Mouse (Mus musculus) liver, adult 2 months (tissue): ENCODE measurements around the gene Iffo2.

Experiments
- CTCF ChIP-seq: fragments of 200-500 bp; IDR thresholded peaks from 2 replicates; pipeline ENCODE4 v1.5.1; 2011; ENCODE audit warnings: low read depth, low read length, control low read depth
- POLR2A ChIP-seq: fragments of 200-500 bp; IDR thresholded peaks from 2 replicates; pipeline ENCODE4 v1.6.1; 2011; ENCODE audit warnings: low read length, control low read depth; ENCODE audit not compliant: insufficient read depth; ENCODE audit errors: extremely low read depth

DNA sequence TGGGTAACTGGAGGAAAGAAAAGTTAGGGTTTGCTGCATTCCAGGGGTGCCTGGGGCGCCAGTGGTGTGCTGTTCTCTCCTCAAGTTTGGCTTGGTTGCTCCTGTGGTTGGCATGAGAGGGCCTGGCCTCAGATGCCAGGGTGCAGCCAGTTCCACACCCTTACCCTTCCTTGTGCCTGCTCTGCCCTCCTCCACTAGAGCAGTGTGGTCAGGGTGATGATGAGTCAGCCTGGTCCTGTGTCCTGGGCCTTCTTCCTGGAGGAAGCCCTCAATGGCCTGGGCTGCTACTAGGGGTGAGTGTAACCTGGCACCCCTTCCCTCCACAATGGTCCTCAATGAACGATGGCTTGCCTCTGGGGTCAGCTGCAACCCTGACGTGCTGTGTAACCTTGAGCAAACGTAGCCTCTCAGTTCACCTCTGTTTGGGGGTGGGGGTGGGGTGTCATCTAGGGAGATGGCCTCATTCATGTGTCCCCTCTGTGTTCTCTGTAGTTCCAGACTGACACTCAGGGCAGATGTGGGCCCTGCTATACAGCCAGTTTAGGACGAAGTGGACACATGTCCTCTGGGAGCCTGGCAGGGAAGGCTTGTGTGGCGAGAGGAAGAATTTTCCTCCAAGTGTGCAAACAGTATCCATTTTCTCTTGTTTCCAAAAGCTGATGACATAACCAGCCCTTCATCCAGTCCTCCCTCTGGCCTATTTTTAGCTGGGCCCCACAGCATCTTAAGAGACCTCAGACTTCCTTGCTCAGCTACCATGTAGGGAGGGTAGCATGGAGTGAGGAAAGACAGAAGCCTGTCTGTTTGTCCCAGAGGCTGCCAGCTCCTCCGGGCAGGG is 71.4 kb downstream of the Iffo2 start:
- TF ChIP-seq POLR2A (no peak), CTCF (no peak)
